Mouse (Mus musculus): ENCODE data around the gene Foxa3.

DNA sequence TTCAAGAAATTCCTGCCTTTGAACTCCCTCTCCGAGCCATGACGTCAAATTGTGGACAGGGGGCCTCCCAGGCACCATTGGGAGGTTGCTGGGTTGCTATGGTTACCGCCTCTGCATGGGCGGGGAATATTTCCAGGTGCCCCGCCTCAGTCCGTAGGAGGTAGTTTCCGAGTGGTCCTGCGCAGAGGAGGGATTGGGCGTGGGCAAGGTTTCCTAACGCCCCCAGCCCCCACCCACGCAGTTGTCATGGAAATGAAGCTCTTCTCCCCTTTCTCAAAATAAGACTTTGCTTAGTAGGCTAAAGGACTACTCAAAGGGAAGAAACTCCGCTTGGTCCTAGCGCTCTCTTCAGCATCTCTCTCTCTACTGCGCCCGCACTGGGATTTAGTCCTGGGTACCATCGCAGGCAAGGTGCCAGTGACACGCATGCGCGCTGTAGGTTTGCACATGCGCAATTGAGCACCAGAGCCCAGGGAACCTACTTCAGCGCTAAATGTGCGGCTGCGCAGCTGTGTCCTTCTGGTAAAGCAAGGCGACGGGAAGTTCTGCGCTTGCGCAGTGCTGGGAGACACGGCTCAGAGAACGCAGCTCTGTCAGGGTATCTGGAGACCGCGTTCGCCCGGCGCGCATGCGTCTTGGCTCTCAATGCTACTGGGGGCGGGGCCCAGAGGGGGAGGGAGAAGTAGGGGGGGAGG lies 32.6 kb downstream of the Foxa3 start, which contains the start of gene Mypop:
- peak; percentile 23 for TF ChIP-seq POLR2A (IDR thresholded peaks at IDR 0.05; ENCODE audit: low read depth, low read length)
- no peak for TF ChIP-seq CTCF (conservative IDR thresholded peaks at IDR 0.05; ENCODE audit: insufficient read depth, insufficient read length, low read depth, low read length)
